Mouse (Mus musculus): ENCODE data around the gene Bicra. TPM values are rescaled to one million over a fixed set of nuclear protein-coding genes. Genes with fewer than 3 reads are reported as not detected.
A peak's percentile ranks its signal among the peaks of the same experiment; 100 is the strongest.

The Bicra gene
- polyA plus RNA-seq, 1 experiment from 2014 or later: 5.0 TPM

DNA sequence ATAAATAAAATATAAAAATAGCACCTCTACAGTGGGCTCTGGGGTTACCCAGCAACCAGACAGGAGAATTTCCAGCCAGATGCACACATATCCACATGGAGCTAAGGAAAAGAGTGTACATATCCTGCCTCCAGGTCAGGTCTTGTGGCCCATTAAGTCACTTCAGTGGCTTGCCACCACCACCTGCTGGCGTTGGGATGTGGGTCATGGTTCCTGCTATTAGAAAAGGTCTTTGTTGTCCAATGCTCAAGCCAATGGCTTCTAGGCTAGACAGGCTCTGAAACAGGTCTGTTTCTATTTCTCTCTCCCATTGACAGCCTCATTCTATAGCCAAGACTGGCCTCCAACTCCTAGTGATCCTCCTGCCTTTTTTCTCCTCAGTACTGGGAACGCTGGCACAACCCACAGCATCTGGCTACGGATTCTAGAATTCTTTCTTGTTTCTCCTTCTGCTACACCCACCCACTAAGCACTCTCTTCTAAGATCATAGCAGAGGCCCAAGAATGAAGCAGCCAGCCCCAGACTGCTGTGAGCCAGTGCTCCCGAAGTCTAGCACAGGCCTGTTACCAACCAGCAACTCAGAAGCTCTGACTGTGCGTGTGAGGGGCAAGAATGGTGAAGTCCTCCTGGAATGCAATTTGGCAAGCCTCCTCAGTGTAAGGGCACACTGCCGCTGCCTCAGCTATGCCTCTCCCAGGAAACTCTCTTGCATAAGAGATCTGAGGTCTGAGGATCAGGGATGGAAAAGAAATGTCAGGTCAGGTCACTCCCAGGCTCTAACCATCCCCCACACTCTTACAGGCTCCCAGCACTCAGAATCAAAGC lies 19.4 kb downstream of the Bicra start:
- no peaks in the 10 kb centered on the region for H3K27me3 ChIP-seq (ENCODE audit: control insufficient read depth, insufficient read depth, low read length)
- H3K9ac ChIP-seq (ENCODE audit: low read length): no peak overlapping the region
- no peak overlapping the region for H3K4me3 ChIP-seq (ENCODE audit: control insufficient read depth in 1 of 2, insufficient read depth in 1 of 2, low read depth in 1 of 2, low read length in 2 of 2)
- H3K4me1 ChIP-seq (ENCODE audit: control insufficient read depth in 2 of 2, insufficient read depth in 2 of 2, low read length in 2 of 2): peaks cover 6 to 16% of the 10 kb centered on the region in 2 experiments; a peak in 2 of 4 replicates
- H3K4me2 ChIP-seq (ENCODE audit: low read length): no peak overlapping the region
- peak overlapping the region in 1 of 2 experiments; percentile 22; a peak in 2 of 4 replicates for H3K27ac ChIP-seq (replicated peaks in 1 of 2; ENCODE audit: control insufficient read depth in 1 of 2, insufficient read depth in 1 of 2, low read depth in 2 of 2, low read length in 2 of 2)
- ATAC-seq (ENCODE audit: insufficient number of reproducible peaks, insufficient read depth, low FRiP score, low read depth): no peak
- H3K9me3 ChIP-seq (ENCODE audit: control insufficient read depth, low read length): no peaks in the 10 kb centered on the region
- H3K36me3 ChIP-seq (ENCODE audit: control insufficient read depth, insufficient read depth, low read length): peaks cover 8% of the 10 kb centered on the region; the same call in 1 of the 2 replicates
- whole genome bisulfite sequencing: 64% methylated on average over 6 of the region's 6 CpGs

DNA sequence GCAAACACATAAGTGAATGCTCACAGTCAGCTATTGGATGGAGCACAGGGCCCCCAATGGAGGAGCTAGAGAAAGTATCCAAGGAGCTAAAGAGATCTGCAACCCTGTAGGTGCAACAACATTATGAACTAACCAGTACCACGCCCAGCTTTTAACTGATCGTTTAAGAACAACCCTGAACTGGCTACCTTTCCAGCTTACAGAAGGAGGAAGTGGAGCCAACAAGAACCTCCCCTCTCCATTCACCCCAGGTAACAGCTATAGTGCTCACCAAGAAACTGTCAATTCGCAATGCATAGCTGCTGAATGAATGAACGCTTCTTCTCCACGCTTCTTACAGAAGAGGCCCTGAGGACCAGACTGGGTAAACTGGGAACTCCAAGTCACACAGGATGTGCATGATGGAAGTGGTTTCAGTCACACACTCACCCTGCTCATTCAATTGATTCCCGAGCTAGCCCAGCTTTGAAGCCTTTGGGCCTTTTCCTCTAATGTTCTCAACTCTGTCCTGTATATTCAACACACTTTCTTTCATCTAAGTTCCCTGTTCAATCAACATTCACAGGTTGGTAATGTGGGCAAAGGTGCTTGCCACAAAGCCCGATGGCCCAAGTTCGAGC lies 23.0 kb downstream of the Bicra start:
- Histone ChIP-seq H3K27ac (replicated peaks in 1 of 2; ENCODE audit: control insufficient read depth in 1 of 2, insufficient read depth in 1 of 2, low read depth in 2 of 2, low read length in 2 of 2) (no peak overlapping the region), H3K9ac (ENCODE audit: low read length) (no peak overlapping the region), H3K4me2 (ENCODE audit: low read length) (no peak overlapping the region), H3K27me3 (ENCODE audit: control insufficient read depth, insufficient read depth, low read length) (no peaks in the 10 kb centered on the region), H3K4me1 (ENCODE audit: control insufficient read depth in 2 of 2, insufficient read depth in 2 of 2, low read length in 2 of 2) (peaks cover 6 to 10% of the 10 kb centered on the region in 2 experiments; a peak in 2 of 4 replicates), H3K36me3 (ENCODE audit: control insufficient read depth, insufficient read depth, low read length) (peaks cover 8% of the 10 kb centered on the region; the same call in 1 of the 2 replicates), H3K4me3 (ENCODE audit: control insufficient read depth in 1 of 2, insufficient read depth in 1 of 2, low read depth in 1 of 2, low read length in 2 of 2) (no peak overlapping the region), H3K9me3 (ENCODE audit: control insufficient read depth, low read length) (no peaks in the 10 kb centered on the region)
- WGBS: 88% methylated on average over 8 of the region's 8 CpGs
- no peak for ATAC-seq (ENCODE audit: insufficient number of reproducible peaks, insufficient read depth, low FRiP score, low read depth)

DNA sequence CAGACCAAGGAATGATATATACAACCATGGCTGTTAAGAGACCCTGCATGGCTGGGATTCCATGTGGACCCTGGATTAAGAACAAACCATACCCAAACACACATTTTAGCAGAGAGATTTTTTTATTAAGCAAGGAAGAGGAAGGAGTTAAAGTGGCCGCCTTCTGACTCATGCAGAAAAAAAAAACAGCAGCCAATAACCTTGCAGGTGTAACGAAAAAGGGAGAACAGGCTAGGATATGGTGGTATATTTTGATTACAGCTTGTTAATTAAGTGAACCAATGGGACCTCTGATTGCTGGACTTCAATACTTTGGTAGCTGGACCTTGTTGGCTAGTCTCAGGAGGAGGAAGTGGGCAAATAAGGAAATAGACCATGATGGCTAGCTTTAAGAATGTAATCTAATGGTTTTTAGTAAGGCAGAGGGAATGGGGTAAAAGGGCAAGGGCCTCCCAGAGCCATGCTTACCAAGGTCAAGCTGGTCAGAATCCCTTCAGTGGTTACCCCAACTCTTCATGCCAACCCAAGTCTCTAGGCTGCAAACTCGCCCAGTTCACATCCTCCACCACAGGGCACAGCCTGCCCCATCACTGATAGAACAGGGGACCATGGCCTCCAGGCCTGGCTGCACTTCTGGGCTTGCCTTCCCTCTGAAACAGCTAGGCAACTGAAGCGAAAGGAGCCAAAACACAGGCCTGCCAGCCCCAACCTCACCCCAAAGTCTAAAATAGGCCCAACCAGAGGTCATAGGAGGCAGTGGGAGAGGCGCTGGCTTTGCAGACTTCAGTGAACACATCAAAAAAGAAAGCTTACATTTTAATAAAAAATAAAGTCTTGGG lies 28.2 kb downstream of the Bicra start:
- H3K9ac ChIP-seq (ENCODE audit: low read length): no peak overlapping the region
- H3K9me3 ChIP-seq (ENCODE audit: control insufficient read depth, low read length): no peaks in the 10 kb centered on the region
- no peak for ATAC-seq (ENCODE audit: insufficient number of reproducible peaks, insufficient read depth, low FRiP score, low read depth)
- no peaks in the 10 kb centered on the region for H3K27me3 ChIP-seq (ENCODE audit: control insufficient read depth, insufficient read depth, low read length)
- peaks cover 0 to 13% of the 10 kb centered on the region in 2 experiments; a peak in 2 of 4 replicates for H3K4me1 ChIP-seq (ENCODE audit: control insufficient read depth in 2 of 2, insufficient read depth in 2 of 2, low read length in 2 of 2)
- no peaks in the 10 kb centered on the region for H3K36me3 ChIP-seq (ENCODE audit: control insufficient read depth, insufficient read depth, low read length)
- WGBS: 89% methylated on average over 5 of the region's 5 CpGs
- peak overlapping the region in 1 of 2 experiments; percentile 54; a peak in 1 of 4 replicates for H3K27ac ChIP-seq (replicated peaks in 1 of 2; ENCODE audit: control insufficient read depth in 1 of 2, insufficient read depth in 1 of 2, low read depth in 2 of 2, low read length in 2 of 2)
- no peak overlapping the region for H3K4me3 ChIP-seq (ENCODE audit: control insufficient read depth in 1 of 2, insufficient read depth in 1 of 2, low read depth in 1 of 2, low read length in 2 of 2)
- no peak overlapping the region for H3K4me2 ChIP-seq (ENCODE audit: low read length)

DNA sequence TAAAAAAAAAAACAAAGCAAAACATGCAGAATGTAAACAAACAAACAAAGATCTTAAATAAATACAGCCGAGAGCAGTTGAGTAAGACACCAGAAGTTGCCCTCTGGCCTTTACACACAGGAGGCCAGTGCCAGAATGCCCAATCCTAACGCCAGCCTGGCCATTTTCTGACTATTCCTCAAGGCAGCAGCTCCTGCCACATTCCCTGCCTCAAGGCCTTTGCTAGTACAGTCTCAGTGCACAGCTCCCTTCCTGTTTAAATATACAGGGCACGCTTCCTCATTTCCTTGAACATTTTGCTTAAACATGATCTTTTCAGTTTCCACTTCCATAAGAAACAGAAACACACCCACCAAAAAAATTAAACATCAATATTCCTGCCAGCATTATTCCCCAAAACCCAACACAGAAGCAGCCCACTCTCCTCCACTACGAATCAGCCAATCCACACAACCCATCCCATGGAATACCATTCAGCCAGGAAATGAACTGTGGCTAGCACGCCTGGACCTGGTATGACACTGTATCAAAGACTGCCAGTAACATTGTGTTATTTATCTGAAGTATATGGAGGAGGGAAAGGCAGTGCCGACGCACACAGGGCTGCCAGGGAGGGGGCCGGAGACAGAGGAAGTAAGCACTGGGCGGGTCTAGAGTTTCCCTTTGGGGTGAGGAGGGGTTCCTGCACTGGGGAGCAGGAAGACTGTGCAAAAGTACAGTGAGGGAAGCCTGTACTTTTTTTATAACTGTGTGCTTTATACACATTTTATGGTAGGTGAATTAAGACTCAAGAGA lies 29.5 kb downstream of the Bicra start:
- Histone ChIP-seq H3K9me3 (ENCODE audit: control insufficient read depth, low read length) (no peaks in the 10 kb centered on the region), H3K36me3 (ENCODE audit: control insufficient read depth, insufficient read depth, low read length) (0 out of 2 replicates have a peak, but pooled peaks cover under 1% of the 10 kb centered on the region), H3K27ac (replicated peaks in 1 of 2; ENCODE audit: control insufficient read depth in 1 of 2, insufficient read depth in 1 of 2, low read depth in 2 of 2, low read length in 2 of 2) (peak overlapping the region; percentile 49 to 54), H3K4me3 (ENCODE audit: control insufficient read depth in 1 of 2, insufficient read depth in 1 of 2, low read depth in 1 of 2, low read length in 2 of 2) (no peak overlapping the region), H3K27me3 (ENCODE audit: control insufficient read depth, insufficient read depth, low read length) (no peaks in the 10 kb centered on the region), H3K9ac (ENCODE audit: low read length) (no peak overlapping the region), H3K4me2 (ENCODE audit: low read length) (no peak overlapping the region), H3K4me1 (ENCODE audit: control insufficient read depth in 2 of 2, insufficient read depth in 2 of 2, low read length in 2 of 2) (peaks cover 2 to 19% of the 10 kb centered on the region in 2 experiments; a peak in 2 of 4 replicates)
- WGBS: 70% methylated on average over 9 of the region's 9 CpGs
- ATAC-seq (ENCODE audit: insufficient number of reproducible peaks, insufficient read depth, low FRiP score, low read depth): peak; percentile 65

DNA sequence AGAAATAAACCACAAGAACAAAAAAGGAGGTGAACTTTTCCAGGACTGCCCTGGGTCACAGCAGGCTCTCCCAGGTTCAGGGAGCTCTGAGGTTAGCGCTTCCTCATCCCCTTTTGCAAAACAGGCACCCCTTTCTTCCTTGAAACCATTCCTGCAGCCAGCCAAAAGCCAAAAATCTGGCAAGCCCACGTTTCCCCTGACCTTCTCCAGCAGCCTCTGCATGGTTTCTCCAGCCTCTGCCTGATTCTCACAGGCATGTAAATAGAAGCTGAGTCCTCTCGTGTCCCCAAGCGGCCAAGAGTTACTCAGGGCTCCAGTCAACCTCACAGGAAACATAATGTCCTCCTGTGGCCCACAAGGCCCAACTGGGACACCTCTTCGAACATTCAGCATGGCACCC lies 32.3 kb downstream of the Bicra start:
- Histone ChIP-seq H3K4me2 (ENCODE audit: low read length) (no peak overlapping the region), H3K9ac (ENCODE audit: low read length) (no peak overlapping the region), H3K36me3 (ENCODE audit: control insufficient read depth, insufficient read depth, low read length) (0 out of 2 replicates have a peak, but pooled peaks cover 6% of the 10 kb centered on the region), H3K27ac (replicated peaks in 1 of 2; ENCODE audit: control insufficient read depth in 1 of 2, insufficient read depth in 1 of 2, low read depth in 2 of 2, low read length in 2 of 2) (peak overlapping the region in 1 of 2 experiments; percentile 41; a peak in 1 of 4 replicates), H3K4me1 (ENCODE audit: control insufficient read depth in 2 of 2, insufficient read depth in 2 of 2, low read length in 2 of 2) (peaks cover 4 to 33% of the 10 kb centered on the region in 2 experiments; a peak in 3 of 4 replicates), H3K27me3 (ENCODE audit: control insufficient read depth, insufficient read depth, low read length) (no peaks in the 10 kb centered on the region), H3K4me3 (ENCODE audit: control insufficient read depth in 1 of 2, insufficient read depth in 1 of 2, low read depth in 1 of 2, low read length in 2 of 2) (no peak overlapping the region), H3K9me3 (ENCODE audit: control insufficient read depth, low read length) (no peaks in the 10 kb centered on the region)
- 82% methylated on average over 5 of the region's 5 CpGs for WGBS
- no peak for ATAC-seq (ENCODE audit: insufficient number of reproducible peaks, insufficient read depth, low FRiP score, low read depth)

DNA sequence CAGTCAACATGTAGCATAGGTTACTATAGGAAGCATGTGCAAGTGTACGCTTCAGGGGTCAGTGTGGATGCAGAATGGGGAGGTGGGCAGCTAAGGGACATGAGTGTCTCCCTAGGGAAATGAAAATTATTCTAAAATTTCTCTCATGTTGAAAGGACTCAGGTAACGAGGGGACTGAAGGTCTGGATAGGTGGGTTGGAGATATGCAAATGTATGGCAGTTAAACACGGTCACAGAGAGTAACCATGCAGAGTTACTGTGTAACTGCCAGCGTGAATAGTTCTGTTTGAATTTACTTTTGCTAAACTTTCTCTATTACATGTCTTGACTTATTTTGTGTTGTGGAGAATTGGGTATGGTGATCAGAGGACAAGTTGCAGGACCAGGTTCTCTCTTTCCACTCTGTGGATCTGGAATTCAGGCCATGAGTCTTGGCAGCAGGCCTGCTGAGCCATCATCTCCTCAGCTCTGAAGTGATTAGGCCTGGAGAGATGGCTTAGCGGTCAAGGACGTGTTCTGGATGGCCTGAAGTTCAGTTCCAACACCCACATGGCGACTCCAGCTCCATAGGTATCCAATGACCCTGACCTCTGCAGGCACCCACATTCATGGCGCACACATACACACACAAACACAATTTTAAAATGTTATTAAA lies 33.1 kb downstream of the Bicra start:
- peaks cover 4 to 33% of the 10 kb centered on the region in 2 experiments; a peak in 3 of 4 replicates for H3K4me1 ChIP-seq (ENCODE audit: control insufficient read depth in 2 of 2, insufficient read depth in 2 of 2, low read length in 2 of 2)
- no peak for ATAC-seq (ENCODE audit: insufficient number of reproducible peaks, insufficient read depth, low FRiP score, low read depth)
- H3K27me3 ChIP-seq (ENCODE audit: control insufficient read depth, insufficient read depth, low read length): no peaks in the 10 kb centered on the region
- H3K9ac ChIP-seq (ENCODE audit: low read length): no peak overlapping the region
- H3K36me3 ChIP-seq (ENCODE audit: control insufficient read depth, insufficient read depth, low read length): 0 out of 2 replicates have a peak, but pooled peaks cover 6% of the 10 kb centered on the region
- H3K4me3 ChIP-seq (ENCODE audit: control insufficient read depth in 1 of 2, insufficient read depth in 1 of 2, low read depth in 1 of 2, low read length in 2 of 2): no peak overlapping the region
- H3K27ac ChIP-seq (replicated peaks in 1 of 2; ENCODE audit: control insufficient read depth in 1 of 2, insufficient read depth in 1 of 2, low read depth in 2 of 2, low read length in 2 of 2): peak overlapping the region in 1 of 2 experiments; percentile 41; a peak in 2 of 4 replicates
- no peak overlapping the region for H3K4me2 ChIP-seq (ENCODE audit: low read length)
- 70% methylated on average over 8 of the region's 8 CpGs for WGBS
- no peaks in the 10 kb centered on the region for H3K9me3 ChIP-seq (ENCODE audit: control insufficient read depth, low read length)
